Mouse (Mus musculus): ENCODE results near the gene Gsk3a. TPM values are rescaled to one million over a fixed set of nuclear protein-coding genes. Genes with fewer than 3 reads are reported as not detected.

Gene Gsk3a
- polyA plus RNA-seq, 1 experiment, result 343 TPM

- H3K36me3 ChIP-seq (ENCODE audit: control insufficient read depth, insufficient read depth, low read length), result peaks cover 27% of the 10 kb centered on the region
- no peaks in the 10 kb centered on the region for H3K27me3 ChIP-seq (ENCODE audit: control insufficient read depth, insufficient read depth, low read length)
- no peak for TF ChIP-seq POLR2A (IDR thresholded peaks at IDR 0.05; ENCODE audit: control insufficient read depth, extremely low read depth, insufficient read depth, low read length, poor library complexity)
- no peak for TF ChIP-seq CTCF (IDR thresholded peaks at IDR 0.05; ENCODE audit: borderline replicate concordance, control insufficient read depth, extremely low read depth, insufficient read depth, low read length, poor library complexity)
- H3K4me1 ChIP-seq (replicated peaks; ENCODE audit: control insufficient read depth, insufficient read depth, low read length), result peaks cover 40% of the 10 kb centered on the region
- H3K4me3 ChIP-seq (ENCODE audit: control insufficient read depth, insufficient read depth, low read length), result peak overlapping the region; percentile 58
- peak overlapping the region; percentile 14; the same call in 1 of the 2 replicates for H3K27ac ChIP-seq (ENCODE audit: control insufficient read depth, insufficient read depth, low read length)
- under 1% methylated on average over 29 of the region's 36 CpGs for WGBS
- DNase-seq, result peak; percentile 47
These were observed 45.1 kb upstream of the Gsk3a start for GRCm38 (mm10) chr7:25282731-25283211.

DNA sequence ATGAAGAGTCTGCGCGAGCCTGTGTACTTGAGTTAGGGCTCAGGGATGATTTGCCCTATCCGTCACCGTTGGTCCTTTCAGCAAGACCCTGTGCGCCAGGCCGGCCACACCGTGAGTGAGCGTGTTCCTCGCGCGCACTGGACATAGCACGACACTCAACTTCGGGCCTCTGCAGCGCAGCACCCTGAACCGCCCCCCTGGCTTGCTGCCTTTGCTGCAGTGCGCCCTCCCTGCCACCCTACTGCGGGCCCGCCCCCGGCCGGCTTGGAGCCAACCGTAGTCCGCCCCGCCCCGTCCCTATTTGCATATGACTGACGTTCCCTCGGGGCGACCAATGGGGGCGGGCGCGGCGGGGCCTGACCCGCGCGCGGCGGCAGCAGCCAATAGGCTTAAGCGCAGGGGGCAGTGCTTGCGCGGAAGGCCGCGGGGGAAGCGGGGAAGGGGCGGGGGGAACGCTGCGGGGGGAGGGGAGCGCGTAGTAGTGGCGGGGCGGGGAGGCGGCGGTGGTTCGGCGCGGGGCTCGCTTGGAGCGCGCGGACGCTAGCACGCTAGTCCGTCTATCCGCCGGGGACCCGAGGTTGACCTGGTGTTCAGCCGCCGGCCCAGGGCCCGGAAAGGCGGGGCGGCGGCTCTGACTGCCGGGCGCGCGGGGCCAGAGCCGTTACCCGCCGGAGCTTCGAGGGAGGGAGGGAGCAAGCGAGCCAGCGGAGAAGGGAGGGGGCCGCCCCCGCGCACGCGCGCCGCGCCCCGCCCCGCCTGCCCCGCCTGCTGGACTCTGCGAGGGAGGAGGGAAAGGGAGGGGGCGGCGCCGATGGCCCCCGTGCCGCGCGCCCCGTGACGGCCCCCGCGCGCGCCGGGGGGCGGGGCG lies 44.3 kb upstream of the Gsk3a start:
- peaks cover 46% of the 10 kb centered on the region for H3K4me1 ChIP-seq (replicated peaks; ENCODE audit: control insufficient read depth, insufficient read depth, low read length)
- peak; percentile 98 for DNase-seq

DNA sequence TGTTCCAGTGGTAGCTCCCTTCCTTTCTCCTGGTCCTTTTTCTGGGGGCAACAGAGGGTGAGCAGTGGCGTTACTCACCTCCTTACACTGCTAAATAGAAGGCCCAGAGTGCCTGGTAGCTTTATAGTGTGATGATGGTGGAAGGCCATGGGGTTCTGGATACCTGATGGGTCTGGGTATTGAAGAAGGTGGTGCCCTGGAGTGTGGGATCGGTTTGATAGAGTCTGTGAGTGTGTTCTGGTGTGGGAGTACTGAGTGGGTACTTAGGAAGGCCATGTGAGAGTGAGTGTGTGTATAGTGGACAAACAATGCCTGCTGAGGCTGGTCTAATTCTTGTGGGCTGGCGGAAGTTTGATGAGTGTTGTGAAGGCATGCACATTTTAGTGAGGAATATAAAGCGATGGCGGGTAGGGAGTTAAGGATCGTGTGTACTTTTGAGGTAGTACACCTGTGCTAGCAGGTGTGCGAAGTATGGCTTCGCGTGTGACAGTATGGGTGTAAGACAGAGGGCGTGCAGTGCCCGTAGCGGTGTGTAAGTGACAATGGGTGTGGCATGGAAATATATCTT lies 43.6 kb upstream of the Gsk3a start:
- H3K4me3 ChIP-seq (ENCODE audit: control insufficient read depth, insufficient read depth, low read length), result peak overlapping the region; percentile 24
- H3K27ac ChIP-seq (ENCODE audit: control insufficient read depth, insufficient read depth, low read length), result peak overlapping the region; percentile 16
- no peaks in the 10 kb centered on the region for H3K27me3 ChIP-seq (ENCODE audit: control insufficient read depth, insufficient read depth, low read length)
- H3K36me3 ChIP-seq (ENCODE audit: control insufficient read depth, insufficient read depth, low read length), result peaks cover 12% of the 10 kb centered on the region
- peaks cover 49% of the 10 kb centered on the region for H3K4me1 ChIP-seq (replicated peaks; ENCODE audit: control insufficient read depth, insufficient read depth, low read length)
- no peak for TF ChIP-seq CTCF (IDR thresholded peaks at IDR 0.05; ENCODE audit: borderline replicate concordance, control insufficient read depth, extremely low read depth, insufficient read depth, low read length, poor library complexity)
- TF ChIP-seq POLR2A (IDR thresholded peaks at IDR 0.05; ENCODE audit: control insufficient read depth, extremely low read depth, insufficient read depth, low read length, poor library complexity), result no peak
- WGBS, result 28% methylated on average over 12 of the region's 12 CpGs
- no peak for DNase-seq

More for the DNA sequence above, 44.3 kb upstream of the Gsk3a start:
- Histone ChIP-seq H3K36me3 (ENCODE audit: control insufficient read depth, insufficient read depth, low read length) (peaks cover 19% of the 10 kb centered on the region), H3K27me3 (ENCODE audit: control insufficient read depth, insufficient read depth, low read length) (no peaks in the 10 kb centered on the region), H3K27ac (ENCODE audit: control insufficient read depth, insufficient read depth, low read length) (peak overlapping the region; percentile 16; the same call in 1 of the 2 replicates), H3K4me3 (ENCODE audit: control insufficient read depth, insufficient read depth, low read length) (peak overlapping the region; percentile 64)
- WGBS, result under 1% methylated on average over 98 of the region's 108 CpGs
- TF ChIP-seq POLR2A (IDR thresholded peaks at IDR 0.05; ENCODE audit: control insufficient read depth, extremely low read depth, insufficient read depth, low read length, poor library complexity), result peak; percentile 55
- TF ChIP-seq CTCF (IDR thresholded peaks at IDR 0.05; ENCODE audit: borderline replicate concordance, control insufficient read depth, extremely low read depth, insufficient read depth, low read length, poor library complexity), result peak; percentile 50; the same call in 1 of the 2 replicates

DNA sequence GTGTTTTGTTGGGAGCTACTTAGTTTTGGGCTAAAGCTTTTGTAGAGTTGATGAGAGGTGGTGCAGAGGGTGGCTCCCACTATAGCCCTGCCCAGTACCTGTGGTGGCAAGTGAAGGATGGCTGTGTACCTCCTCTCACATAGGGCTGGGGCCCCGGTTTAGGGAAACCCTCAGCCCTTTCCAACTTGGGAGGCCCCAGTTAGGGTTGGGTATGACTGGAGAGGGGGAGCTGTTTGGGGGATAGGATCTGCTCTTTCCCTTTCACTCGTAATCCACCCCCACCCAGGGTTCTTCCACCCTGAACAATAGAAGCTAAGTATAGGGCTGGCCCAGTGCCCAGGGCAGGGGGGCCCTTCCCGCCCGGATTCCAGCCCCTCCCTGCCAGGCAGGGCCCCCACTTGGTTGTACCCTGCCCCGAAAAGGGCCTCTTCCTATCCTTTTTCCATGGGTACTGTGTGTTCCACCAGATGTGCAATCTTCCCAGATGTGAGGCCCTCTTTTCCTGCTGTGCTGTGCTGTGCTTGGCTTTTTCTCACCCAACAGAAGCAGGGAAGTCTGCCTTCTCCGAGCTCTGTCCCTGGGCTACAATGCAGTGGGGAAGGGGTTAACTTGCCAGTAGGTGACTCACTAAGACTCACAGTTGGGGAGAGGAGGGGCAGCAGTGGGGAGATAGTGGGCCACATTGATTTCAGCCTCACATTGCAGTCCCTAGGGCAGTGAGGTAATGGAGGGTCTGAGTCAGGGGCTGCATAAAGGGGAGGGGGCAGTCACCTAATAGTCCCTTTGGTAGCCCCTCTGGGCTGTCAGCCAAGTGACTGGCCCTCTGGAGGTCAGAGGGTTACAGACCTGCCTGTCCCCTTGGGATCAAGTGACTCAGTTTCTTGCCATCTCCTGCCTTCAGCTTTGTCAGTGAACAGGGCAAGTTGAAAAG lies 42.5 kb upstream of the Gsk3a start:
- TF ChIP-seq CTCF (IDR thresholded peaks at IDR 0.05; ENCODE audit: borderline replicate concordance, control insufficient read depth, extremely low read depth, insufficient read depth, low read length, poor library complexity) (no peak), POLR2A (IDR thresholded peaks at IDR 0.05; ENCODE audit: control insufficient read depth, extremely low read depth, insufficient read depth, low read length, poor library complexity) (no peak)
- peak; percentile 17 for DNase-seq

DNA sequence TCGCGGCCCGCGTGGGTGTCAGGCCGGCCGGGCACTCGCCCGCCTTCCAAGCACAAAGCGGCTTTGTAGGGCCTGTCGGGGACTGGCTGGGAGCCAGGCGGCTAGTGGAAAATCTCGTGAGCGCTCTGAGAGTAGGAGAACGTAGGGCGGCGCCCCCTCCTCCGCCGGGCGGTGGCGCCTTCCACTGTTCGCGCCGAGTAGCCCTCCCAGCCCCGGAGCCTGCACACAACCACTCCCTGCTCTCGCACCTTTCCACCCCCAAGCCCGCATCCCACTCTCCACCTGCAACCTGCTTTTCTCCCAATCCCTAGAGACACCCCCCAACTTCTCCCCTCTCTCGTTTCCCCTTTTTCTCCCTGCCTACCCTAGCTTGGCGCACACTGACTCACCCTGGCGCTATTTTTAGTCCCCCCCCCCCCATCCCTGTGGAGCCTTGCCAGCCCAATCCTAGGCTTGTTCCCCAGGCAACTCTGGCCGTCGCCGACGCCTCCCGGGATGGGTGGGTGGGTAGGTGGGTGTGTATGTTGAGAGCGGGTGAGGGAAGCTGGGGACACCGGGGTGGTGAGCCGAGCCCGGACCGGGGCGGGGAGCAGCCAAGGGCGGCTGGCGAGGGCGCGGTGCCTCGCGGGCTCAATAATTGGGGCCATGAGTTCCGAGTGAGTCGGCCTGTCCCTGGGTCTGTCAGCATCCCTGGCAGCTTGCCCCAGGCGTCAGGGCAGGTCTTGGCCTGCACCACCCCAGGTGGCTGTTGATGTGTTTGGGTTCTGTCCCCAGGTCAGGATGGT lies 41.6 kb upstream of the Gsk3a start:
- TF ChIP-seq POLR2A (IDR thresholded peaks at IDR 0.05; ENCODE audit: control insufficient read depth, extremely low read depth, insufficient read depth, low read length, poor library complexity) (no peak; the same call in 1 of the 2 replicates), CTCF (IDR thresholded peaks at IDR 0.05; ENCODE audit: borderline replicate concordance, control insufficient read depth, extremely low read depth, insufficient read depth, low read length, poor library complexity) (peak; percentile 9; the same call in 1 of the 2 replicates)
- Histone ChIP-seq H3K27ac (ENCODE audit: control insufficient read depth, insufficient read depth, low read length) (peak overlapping the region; percentile 48; the same call in 1 of the 2 replicates), H3K27me3 (ENCODE audit: control insufficient read depth, insufficient read depth, low read length) (no peaks in the 10 kb centered on the region), H3K4me3 (ENCODE audit: control insufficient read depth, insufficient read depth, low read length) (peak overlapping the region; percentile 58), H3K36me3 (ENCODE audit: control insufficient read depth, insufficient read depth, low read length) (no peaks in the 10 kb centered on the region), H3K4me1 (replicated peaks; ENCODE audit: control insufficient read depth, insufficient read depth, low read length) (peaks cover 66% of the 10 kb centered on the region)
- DNase-seq, result peak; percentile 86
- under 1% methylated on average over 49 of the region's 49 CpGs for WGBS

More for the DNA sequence above, 42.5 kb upstream of the Gsk3a start:
- Histone ChIP-seq H3K27ac (ENCODE audit: control insufficient read depth, insufficient read depth, low read length) (peak overlapping the region; percentile 24; the same call in 1 of the 2 replicates), H3K4me1 (replicated peaks; ENCODE audit: control insufficient read depth, insufficient read depth, low read length) (peaks cover 59% of the 10 kb centered on the region), H3K4me3 (ENCODE audit: control insufficient read depth, insufficient read depth, low read length) (peak overlapping the region; percentile 58), H3K36me3 (ENCODE audit: control insufficient read depth, insufficient read depth, low read length) (peaks cover under 1% of the 10 kb centered on the region), H3K27me3 (ENCODE audit: control insufficient read depth, insufficient read depth, low read length) (no peaks in the 10 kb centered on the region)
- WGBS, result 22% methylated on average over 6 of the region's 6 CpGs

Data from thymus, adult 2 months (tissue).